ENCODE assay signal across 22 mouse cellular contexts in genomic region chr4:135658899-135659298, GRCm38 (mm10). TPM values are rescaled to one million over a fixed set of nuclear protein-coding genes. Genes with fewer than 3 reads are reported as not detected.
A peak's percentile ranks its signal among the peaks of the same experiment; 100 is the strongest.
DNase-seq lines count a peak whose midpoint lies in the region; ATAC-seq and TF ChIP-seq lines count a peak whose summit lies in the region.
"Had no signal": no experiment of that assay in that cellular context is flagged by ENCODE, and none has a peak within 500 bp of the region (broad histone marks: within the 10 kb centered on the region; RNA-seq: fewer than 3 reads in every experiment).

No protein-coding gene starts in this region.

- H3K27ac ChIP-seq in heart, adult 2 months, result peak overlapping the region; percentile 17; the same call in 1 of the 2 replicates
- H3K27ac ChIP-seq in heart, embryonic 15.5 days, result peak overlapping the region; percentile 91
- peak overlapping the region; percentile 84 for H3K27ac ChIP-seq in heart, postnatal 0 days (ENCODE audit: low read depth)
- no peak overlapping the region for H3K27ac ChIP-seq in kidney, embryonic 15.5 days
- H3K27ac ChIP-seq: gastrocnemius, adult 2 months; hindbrain, embryonic 14.5 days; macrophage; neural tube, embryonic 15.5 days had no signal

- H3K27me3 ChIP-seq in heart, adult 2 months (ENCODE audit: control insufficient read depth, insufficient read depth, low read length), result no peaks in the 10 kb centered on the region
- no peaks in the 10 kb centered on the region for H3K27me3 ChIP-seq in heart, embryonic 15.5 days
- H3K27me3 ChIP-seq in heart, postnatal 0 days (ENCODE audit: control insufficient read depth, insufficient read depth, low read length), result no peaks in the 10 kb centered on the region
- H3K27me3 ChIP-seq in kidney, embryonic 15.5 days, result peaks cover 2% of the 10 kb centered on the region; the same call in 1 of the 2 replicates
- H3K27me3 ChIP-seq: neural tube, embryonic 15.5 days had no signal

- DNase-seq in heart, adult 2 months, result no peak
- no peak for DNase-seq in heart, postnatal 25 days (ENCODE audit: low spot score)
- DNase-seq in heart, adult 9 months (ENCODE audit: low spot score in 2 of 2), result no peak
- no peak for DNase-seq in heart, postnatal 0 days (ENCODE audit: low spot score)
- DNase-seq in cerebellum, postnatal 4 days (ENCODE audit: low spot score in 2 of 2), result no peak
- DNase-seq: adrenal gland, postnatal 25 days; cerebellum, adult 9-10 months; kidney, adult 18-20 months; left cerebral cortex, postnatal 4 days; liver, postnatal 0 days had no signal

- no peak for TF ChIP-seq POLR2A in heart, adult 2 months (IDR thresholded peaks at IDR 0.05; ENCODE audit: insufficient read depth, low read depth, low read length)

- intact Hi-C loops in heart, adult 2 months (cut with DNase I), result no loop called here
- intact Hi-C loops in heart, postnatal 25 days (cut with DNase I), result no loop called here

- H3K36me3 ChIP-seq in heart, adult 2 months (ENCODE audit: control insufficient read depth, insufficient read depth, low read length), result no peaks in the 10 kb centered on the region
- no peaks in the 10 kb centered on the region for H3K36me3 ChIP-seq in heart, embryonic 15.5 days
- H3K36me3 ChIP-seq in heart, postnatal 0 days (replicated peaks; ENCODE audit: control insufficient read depth, insufficient read depth, low read length), result no peaks in the 10 kb centered on the region
- H3K36me3 ChIP-seq in kidney, embryonic 15.5 days, result no peaks in the 10 kb centered on the region
- H3K36me3 ChIP-seq: neural tube, embryonic 15.5 days had no signal

- H3K4me1 ChIP-seq in heart, adult 2 months (ENCODE audit: control insufficient read depth, insufficient read depth, low read length), result peaks cover 9% of the 10 kb centered on the region
- peaks cover 67% of the 10 kb centered on the region for H3K4me1 ChIP-seq in heart, embryonic 15.5 days (replicated peaks)
- H3K4me1 ChIP-seq in heart, postnatal 0 days (ENCODE audit: control insufficient read depth, insufficient read depth), result peaks cover 43% of the 10 kb centered on the region
- peaks cover 36% of the 10 kb centered on the region for H3K4me1 ChIP-seq in kidney, embryonic 15.5 days

- no peaks in the 10 kb centered on the region for H3K79me2 ChIP-seq in heart, adult 2 months (replicated peaks; ENCODE audit: control insufficient read depth, insufficient read depth, low read length)

- no peaks in the 10 kb centered on the region for H3K9me3 ChIP-seq in heart, embryonic 15.5 days (replicated peaks)
- no peaks in the 10 kb centered on the region for H3K9me3 ChIP-seq in heart, postnatal 0 days (replicated peaks; ENCODE audit: control insufficient read depth, low read length)
- H3K9me3 ChIP-seq in kidney, embryonic 15.5 days (replicated peaks), result no peaks in the 10 kb centered on the region
- H3K9me3 ChIP-seq: neural tube, embryonic 15.5 days had no signal

- no peak for ATAC-seq in heart, embryonic 15.5 days (replicated peaks; ENCODE audit: insufficient number of reproducible peaks, insufficient read depth, low FRiP score, low read depth)
- ATAC-seq in heart, postnatal 0 days (ENCODE audit: insufficient read depth, low read depth), result peak; percentile 31
- ATAC-seq in kidney, embryonic 15.5 days (replicated peaks; ENCODE audit: low FRiP score), result no peak
- ATAC-seq: CD4-positive, CD25-positive, alpha-beta regulatory T cell, adult 4 months; forebrain, embryonic 14.5 days; inflammation-experienced regulatory T-cells, adult 6 months; liver, postnatal 0 days had no signal

- no peak overlapping the region for H3K4me3 ChIP-seq in heart, adult 2 months
- no peak overlapping the region for H3K4me3 ChIP-seq in heart, embryonic 15.5 days
- no peak overlapping the region for H3K4me3 ChIP-seq in heart, postnatal 0 days (ENCODE audit: low read depth, low read length)
- H3K4me3 ChIP-seq in kidney, embryonic 15.5 days (replicated peaks), result no peak overlapping the region
- H3K4me3 ChIP-seq: gastrocnemius, adult 2 months; neural tube, embryonic 15.5 days had no signal

- TF ChIP-seq EP300 in heart, adult 2 months (IDR thresholded peaks at IDR 0.05; ENCODE audit: insufficient read depth, low read depth, low read length), result no peak
- no peak for TF ChIP-seq EP300 in heart, postnatal 0 days (IDR thresholded peaks at IDR 0.05; ENCODE audit: low read depth)

- 56% methylated on average over 12 of the region's 12 CpGs for WGBS in heart, adult 2 months
- WGBS in heart, embryonic 15.5 days, result 44% methylated on average over 12 of the region's 12 CpGs
- WGBS in heart, postnatal 0 days, result 39% methylated on average over 12 of the region's 12 CpGs
- 77% methylated on average over 12 of the region's 12 CpGs for WGBS in kidney, embryonic 15.5 days

- no peak for TF ChIP-seq CTCF in heart, adult 2 months (IDR thresholded peaks at IDR 0.05)
- TF ChIP-seq CTCF in heart, postnatal 0 days (IDR thresholded peaks at IDR 0.05; ENCODE audit: low read depth), result no peak

- 0 out of 2 replicates have a peak overlapping the region, but pooled peaks have one; percentile 17 for H3K4me2 ChIP-seq in heart, embryonic 15.5 days
- peak overlapping the region; percentile 16; the same call in 1 of the 2 replicates for H3K4me2 ChIP-seq in heart, postnatal 0 days (ENCODE audit: low read depth, low read length)
- H3K4me2 ChIP-seq in kidney, embryonic 15.5 days, result no peak overlapping the region
- H3K4me2 ChIP-seq: hindbrain, embryonic 14.5 days; liver, embryonic 11.5 days; midbrain, embryonic 11.5 days; neural tube, embryonic 15.5 days had no signal

- H3K9ac ChIP-seq in heart, adult 2 months (ENCODE audit: low read depth, low read length), result no peak overlapping the region
- no peak overlapping the region for H3K9ac ChIP-seq in heart, embryonic 15.5 days
- no peak overlapping the region for H3K9ac ChIP-seq in heart, postnatal 0 days (replicated peaks; ENCODE audit: low read depth, low read length)
- no peak overlapping the region for H3K9ac ChIP-seq in kidney, embryonic 15.5 days
- H3K9ac ChIP-seq: hindbrain, embryonic 14.5 days; liver, postnatal 0 days; neural tube, embryonic 15.5 days had no signal

RNA-seq across cellular contexts. Expression of gene Ifnlr1, which starts 27.2 kb away (rescaled TPM):
- total RNA-seq in heart, adult 2 months (2021), result 1 to 10 TPM; 1.8 to 3.2 TPM
- polyA plus RNA-seq in heart, adult 2 months (2012; rRNA removed), result 2.0 and 2.8 TPM in 2 replicates
- 1 to 10 TPM; 2.8 TPM for total RNA-seq in heart, postnatal 25 days (2021)
- 0.64 and 0.94 TPM in 2 replicates for polyA plus RNA-seq in heart, embryonic 15.5 days (2015; fragmentation: Nextera tagmentation; extraction: Ambion mirVana)
- total RNA-seq in heart, postnatal 0 days (2014; rRNA removed; ENCODE audit: low replicate concordance), result 1.9 and 2.4 TPM in 2 replicates
- polyA plus RNA-seq in heart, postnatal 0 days (2015; fragmentation: Nextera tagmentation; extraction: Ambion mirVana), result 0.77 and 1.0 TPM in 2 replicates
- 1.1 TPM in 2 replicates for polyA plus RNA-seq in kidney, embryonic 15.5 days (2015; fragmentation: Nextera tagmentation; extraction: Ambion mirVana)
- total RNA-seq: common myeloid progenitor, adult 5-6 weeks had no signal
- polyA plus RNA-seq: CD4-positive, CD25-positive, alpha-beta regulatory T cell, adult 4 months; inflammation-experienced regulatory T-cells, adult 6 months had no signal
